ENCODE assay signal across 8 mouse cellular contexts in genomic region chr6:22356086-22356507, GRCm38 (mm10). TPM values are rescaled to one million over a fixed set of nuclear protein-coding genes. Genes with fewer than 3 reads are reported as not detected.
DNase-seq lines count a peak whose midpoint lies in the region; ATAC-seq and TF ChIP-seq lines count a peak whose summit lies in the region.

Gene Fam3c (minus strand): TSS chr6:22356243.

- peak within 1 kb of the TSS; percentile 55 for H3K4me2 ChIP-seq in embryonic facial prominence, embryonic 14.5 days (ENCODE audit: low read depth, low read length)
- H3K4me2 ChIP-seq in limb, embryonic 14.5 days (replicated peaks; ENCODE audit: low read depth, low read length, severe bottlenecking) = peak within 1 kb of the TSS; percentile 60
- peak within 1 kb of the TSS; percentile 65 for H3K4me2 ChIP-seq in midbrain, postnatal 0 days (ENCODE audit: low read depth, low read length, poor library complexity, severe bottlenecking)

- ATAC-seq in embryonic facial prominence, embryonic 14.5 days (ENCODE audit: low read depth) = peak; percentile 98
- peak; percentile 98 for ATAC-seq in limb, embryonic 14.5 days (ENCODE audit: low FRiP score, low read depth)
- peak; percentile 95 for ATAC-seq in midbrain, postnatal 0 days (ENCODE audit: low FRiP score)

- WGBS in embryonic facial prominence, embryonic 14.5 days = 0% methylated on average over 27 of the region's 38 CpGs
- WGBS in limb, embryonic 14.5 days = under 1% methylated on average over 35 of the region's 38 CpGs
- WGBS in midbrain, postnatal 0 days = 0% methylated on average over 32 of the region's 38 CpGs

- H3K9me3 ChIP-seq in embryonic facial prominence, embryonic 14.5 days (ENCODE audit: control insufficient read depth, low read length) = no peaks in the 10 kb centered on the region; the same call in 1 of the 2 replicates
- H3K9me3 ChIP-seq in limb, embryonic 14.5 days (ENCODE audit: control insufficient read depth, low read length) = no peaks in the 10 kb centered on the region
- no peaks in the 10 kb centered on the region for H3K9me3 ChIP-seq in midbrain, postnatal 0 days (ENCODE audit: low read length)

- peak; percentile 93 for TF ChIP-seq CTCF in midbrain, postnatal 0 days (IDR thresholded peaks at IDR 0.05)

- H3K4me1 ChIP-seq in embryonic facial prominence, embryonic 14.5 days (ENCODE audit: control insufficient read depth, insufficient read depth, low read length) = peaks cover 12% of the 10 kb centered on the region
- H3K4me1 ChIP-seq in limb, embryonic 14.5 days (ENCODE audit: control insufficient read depth, insufficient read depth, low read length) = peaks cover 14% of the 10 kb centered on the region; the same call in 1 of the 2 replicates
- H3K4me1 ChIP-seq in midbrain, postnatal 0 days (ENCODE audit: insufficient read depth, low read length) = 0 out of 2 replicates have a peak, but pooled peaks cover 2% of the 10 kb centered on the region

- DNase-seq in 3134 (ENCODE audit: extremely low read depth, insufficient read length, low spot score) = peak; percentile 96
- peak; percentile 97 for DNase-seq in adrenal gland, postnatal 4 days (ENCODE audit: low spot score in 2 of 2)
- DNase-seq in embryonic facial prominence, embryonic 14.5 days (ENCODE audit: low spot score) = peak; percentile 94
- DNase-seq in heart, adult 8-10 months (ENCODE audit: low spot score) = peak; percentile 94
- DNase-seq in kidney, adult 9 months = peak; percentile 94
- DNase-seq in limb, embryonic 14.5 days (ENCODE audit: low spot score) = peak; percentile 89
- DNase-seq in midbrain, postnatal 0 days (ENCODE audit: low spot score) = peak; percentile 94
- DNase-seq in spleen, postnatal 14 days (ENCODE audit: low spot score in 2 of 2) = peak; percentile 89 to 94

- peak within 1 kb of the TSS; percentile 88 for H3K9ac ChIP-seq in embryonic facial prominence, embryonic 14.5 days (ENCODE audit: low read depth, low read length)
- H3K9ac ChIP-seq in limb, embryonic 14.5 days (ENCODE audit: low read depth, low read length, severe bottlenecking) = peak within 1 kb of the TSS; percentile 91
- peak within 1 kb of the TSS; percentile 80 for H3K9ac ChIP-seq in midbrain, postnatal 0 days (replicated peaks; ENCODE audit: low read length, poor library complexity, severe bottlenecking)

- peak within 1 kb of the TSS; percentile 80 for H3K4me3 ChIP-seq in embryonic facial prominence, embryonic 14.5 days (ENCODE audit: low read depth, low read length)
- H3K4me3 ChIP-seq in limb, embryonic 14.5 days (replicated peaks; ENCODE audit: low read length) = peak within 1 kb of the TSS; percentile 83
- peak within 1 kb of the TSS; percentile 84 for H3K4me3 ChIP-seq in midbrain, postnatal 0 days (ENCODE audit: low read depth, low read length)

- no peaks in the 10 kb centered on the region for H3K36me3 ChIP-seq in embryonic facial prominence, embryonic 14.5 days (ENCODE audit: control insufficient read depth, insufficient read depth, low read length)
- H3K36me3 ChIP-seq in limb, embryonic 14.5 days (ENCODE audit: control insufficient read depth, insufficient read depth, low read length) = no peaks in the 10 kb centered on the region
- H3K36me3 ChIP-seq in midbrain, postnatal 0 days (ENCODE audit: insufficient read depth, low read length) = no peaks in the 10 kb centered on the region

- peak within 1 kb of the TSS; percentile 82 for H3K27ac ChIP-seq in embryonic facial prominence, embryonic 14.5 days (replicated peaks; ENCODE audit: low read depth, low read length)
- H3K27ac ChIP-seq in limb, embryonic 14.5 days (replicated peaks; ENCODE audit: low read depth, low read length) = peak within 1 kb of the TSS; percentile 81
- H3K27ac ChIP-seq in midbrain, postnatal 0 days (ENCODE audit: low read depth, low read length) = peak within 1 kb of the TSS; percentile 47

- H3K27me3 ChIP-seq in embryonic facial prominence, embryonic 14.5 days (replicated peaks; ENCODE audit: control insufficient read depth, insufficient read depth, low read length) = no peaks in the 10 kb centered on the region
- no peaks in the 10 kb centered on the region for H3K27me3 ChIP-seq in limb, embryonic 14.5 days (ENCODE audit: control insufficient read depth, insufficient read depth, low read length)
- no peaks in the 10 kb centered on the region for H3K27me3 ChIP-seq in midbrain, postnatal 0 days (ENCODE audit: insufficient read depth, low read length)

- TF ChIP-seq POLR2A in limb, embryonic 14.5 days (IDR thresholded peaks at IDR 0.05; ENCODE audit: borderline replicate concordance, extremely low read depth, insufficient read depth, insufficient read length) = 0 out of 2 replicates have a peak, but pooled peaks have one; percentile 59

RNA-seq across cellular contexts. Expression of gene Fam3c, which starts in this region (rescaled TPM):
- 10 to 100 TPM; 59.4 to 63.4 TPM for total RNA-seq in adrenal gland, postnatal 4 days (2021)
- 64.9 and 70.4 TPM in 2 replicates for polyA plus RNA-seq in embryonic facial prominence, embryonic 14.5 days (2014; fragmentation: Nextera tagmentation; extraction: Ambion mirVana)
- total RNA-seq in heart, adult 8-10 months (2022) = 10 to 100 TPM; 27.0 to 33.8 (median 32.0) TPM
- polyA plus RNA-seq in limb, embryonic 14.5 days (2012; rRNA removed) = 14.9 and 23.8 TPM in 2 replicates
- 62.1 and 65.2 TPM in 2 replicates for polyA plus RNA-seq in limb, embryonic 14.5 days (2014; fragmentation: Nextera tagmentation; extraction: Ambion mirVana)
- total RNA-seq in midbrain, postnatal 0 days (2014; rRNA removed) = 68.7 and 74.5 TPM in 2 replicates
- 130 and 135 TPM in 2 replicates for polyA plus RNA-seq in midbrain, postnatal 0 days (2015; fragmentation: Nextera tagmentation; extraction: Ambion mirVana)

Comparison
In these comparisons a context has a peak if more than half of its experiments do, and no peak if none do; other contexts are left out.
1. Peak in every context shown above with its lines: DNase-seq, ATAC-seq, H3K4me3 ChIP-seq and H3K27ac ChIP-seq.